Mouse (Mus musculus): ENCODE results near the gene Tnfrsf18.

DNA sequence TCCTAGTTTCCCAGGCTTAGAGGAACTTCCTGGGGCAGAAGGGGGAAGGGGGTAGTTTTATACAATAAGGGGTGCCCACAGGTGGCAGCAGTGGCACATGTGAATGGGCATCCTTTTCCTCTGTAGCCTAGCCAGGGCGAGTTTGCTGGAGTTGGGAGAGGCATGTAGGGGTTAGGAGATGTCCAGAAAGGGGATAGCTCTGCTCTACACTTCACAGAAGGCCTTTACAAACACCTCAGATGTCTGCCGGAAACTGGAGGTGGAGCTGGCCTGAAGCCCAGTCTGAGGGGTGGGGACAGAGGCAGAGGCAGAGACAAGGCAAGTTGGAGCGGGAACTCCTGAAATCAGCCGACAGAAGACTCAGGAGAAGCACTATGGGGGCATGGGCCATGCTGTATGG lies at the start of gene Tnfrsf18:
- TF ChIP-seq POLR2A (IDR thresholded peaks at IDR 0.05; ENCODE audit: extremely low read depth, insufficient read depth, low read length) (no peak), CTCF (IDR thresholded peaks at IDR 0.05; ENCODE audit: extremely low read depth, insufficient read depth, low read length) (no peak)

Data from cortical plate, adult 2 months (tissue).